ENCODE assay signal across 8 mouse cellular contexts in the genomic region with DNA sequence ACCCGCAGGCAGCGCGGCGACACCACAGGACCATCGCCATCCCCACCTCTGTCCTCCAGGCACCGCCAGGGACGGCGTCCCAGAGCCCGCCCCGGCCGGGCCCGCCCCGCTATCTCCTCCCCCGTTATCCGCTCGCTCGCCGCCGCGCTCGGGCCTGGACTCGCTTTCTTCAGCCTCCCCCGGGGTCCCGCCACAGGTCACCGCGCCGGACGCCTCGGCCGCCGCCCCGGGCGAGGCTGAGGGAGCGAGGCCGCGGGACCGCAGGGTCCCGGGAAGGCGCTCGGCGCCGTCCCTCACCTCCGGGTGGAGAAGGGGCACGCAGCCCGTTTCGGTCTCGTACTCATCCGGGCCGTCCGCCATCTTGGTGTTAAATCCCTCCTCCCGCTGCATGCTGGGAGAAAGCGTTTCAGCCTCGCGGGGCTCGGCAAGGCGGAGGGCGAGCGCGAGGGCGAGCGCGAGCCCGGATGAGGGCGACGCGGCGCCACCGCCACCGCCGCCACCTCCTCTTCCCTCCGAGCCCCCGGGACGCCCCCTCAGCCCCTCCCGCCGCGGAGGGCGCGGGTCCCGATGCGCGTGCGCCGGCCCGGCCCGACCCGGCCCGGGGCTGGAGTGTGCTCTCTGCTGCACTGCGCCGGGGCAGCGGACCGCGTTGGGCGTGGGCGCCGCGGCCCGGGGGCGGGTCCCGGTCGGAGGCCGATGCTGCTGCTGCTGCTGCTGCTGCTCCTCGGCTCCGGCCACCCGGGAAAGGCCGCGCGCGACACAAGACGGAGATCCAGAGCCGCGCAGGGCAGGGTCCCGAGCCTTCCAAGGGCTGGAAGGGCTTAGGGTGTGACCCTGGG. TPM values are rescaled to one million over a fixed set of nuclear protein-coding genes. Genes with fewer than 3 reads are reported as not detected.
A peak's percentile ranks its signal among the peaks of the same experiment; 100 is the strongest.
DNase-seq lines count a peak whose midpoint lies in the region; ATAC-seq and TF ChIP-seq lines count a peak whose summit lies in the region.

Gene Zdhhc17 (minus strand): TSS at position 500 of the 839 bp plus-strand sequence.

- no peaks in the 10 kb centered on the region for H3K9me3 ChIP-seq in hindbrain, embryonic 16.5 days (ENCODE audit: control insufficient read depth, low read length)

- H3K79me2 ChIP-seq in macrophage (ENCODE audit: inconsistent target): peaks cover 45% of the 10 kb centered on the region

- peak within 1 kb of the TSS; percentile 100 for H3K27ac ChIP-seq in gastrocnemius, adult 2 months
- peak within 1 kb of the TSS; percentile 99 for H3K27ac ChIP-seq in hindbrain, embryonic 16.5 days (ENCODE audit: low read depth, low read length)
- H3K27ac ChIP-seq in left cerebral cortex, adult 2 months: peak within 1 kb of the TSS; percentile 100
- peak within 1 kb of the TSS; percentile 16; the same call in 1 of the 2 replicates for H3K27ac ChIP-seq in macrophage

- under 1% methylated on average over 71 of the region's 112 CpGs for WGBS in hindbrain, embryonic 16.5 days
- 2% methylated on average over 102 of the region's 112 CpGs for WGBS in macrophage (ENCODE audit: missing documents)

- TF ChIP-seq CTCF in gastrocnemius, adult 2 months (IDR thresholded peaks at IDR 0.05): peak; percentile 21; the same call in 1 of the 2 replicates
- TF ChIP-seq CTCF in left cerebral cortex, adult 2 months (IDR thresholded peaks at IDR 0.05): no peak; the same call in 1 of the 2 replicates

- peak within 1 kb of the TSS; percentile 90 for H3K4me3 ChIP-seq in gastrocnemius, adult 2 months
- peak within 1 kb of the TSS; percentile 77 for H3K4me3 ChIP-seq in hindbrain, embryonic 16.5 days (ENCODE audit: low read length)
- peak within 1 kb of the TSS; percentile 97 for H3K4me3 ChIP-seq in left cerebral cortex, adult 2 months
- peak within 1 kb of the TSS; percentile 73 for H3K4me3 ChIP-seq in macrophage (ENCODE audit: inconsistent target)

- peak within 1 kb of the TSS; percentile 97 for H3K9ac ChIP-seq in hindbrain, embryonic 16.5 days (ENCODE audit: low read depth, low read length)

- peaks cover 14% of the 10 kb centered on the region for H3K4me1 ChIP-seq in hindbrain, embryonic 16.5 days (ENCODE audit: control insufficient read depth, insufficient read depth, low read depth, low read length)

- no peaks in the 10 kb centered on the region for H3K36me3 ChIP-seq in hindbrain, embryonic 16.5 days (ENCODE audit: control insufficient read depth, insufficient read depth, low read length)
- H3K36me3 ChIP-seq in macrophage (ENCODE audit: inconsistent target): no peaks in the 10 kb centered on the region

- H3K27me3 ChIP-seq in hindbrain, embryonic 16.5 days (replicated peaks; ENCODE audit: control insufficient read depth, insufficient read depth, low read length): no peaks in the 10 kb centered on the region

- ATAC-seq in activated CD4-positive, CD25-positive, alpha-beta regulatory T cell, adult 4 months: peak; percentile 84
- peak; percentile 78 for ATAC-seq in common myeloid progenitor, adult 5-6 weeks (replicated peaks; ENCODE audit: low read depth, poor library complexity, severe bottlenecking)
- ATAC-seq in hindbrain, embryonic 16.5 days: peak; percentile 95

- peak; percentile 93 for DNase-seq in gastrocnemius, adult 2 months
- DNase-seq in left cerebral cortex, adult 2 months (ENCODE audit: extremely low spot score in 1 of 2, low spot score in 2 of 2): peak; percentile 87 to 88
- peak; percentile 89 for DNase-seq in retina, postnatal 7 days (ENCODE audit: low read depth, low spot score)
- DNase-seq in urinary bladder, adult 18-20 months (ENCODE audit: low spot score in 2 of 2): peak; percentile 78 to 91

- intact Hi-C loops in gastrocnemius, adult 2 months (cut with DNase I): loop anchor here (2.0 kb wide), 1 partner anchor 19 kb away; no protein-coding TSS in a partner anchor
- intact Hi-C loops in left cerebral cortex, adult 2 months (cut with DNase I): loop anchor here (5.0 kb wide), 1 partner anchor 87 kb away; no protein-coding TSS in a partner anchor

- H3K4me2 ChIP-seq in hindbrain, embryonic 16.5 days (ENCODE audit: low read length): peak within 1 kb of the TSS; percentile 74

RNA-seq across cellular contexts. Expression of gene Zdhhc17, which starts in this region (rescaled TPM):
- polyA plus RNA-seq in activated CD4-positive, CD25-positive, alpha-beta regulatory T cell, adult 4 months (2017; shearing (Covaris generic)): 10 to 100 TPM; 11.1 to 16.7 TPM
- 21.5 and 34.1 TPM in 2 replicates for total RNA-seq in common myeloid progenitor, adult 5-6 weeks (2017)
- 10 to 100 TPM; 21.3 to 24.0 TPM for total RNA-seq in gastrocnemius, adult 2 months (2021)
- 51.2 TPM in 2 replicates for polyA plus RNA-seq in hindbrain, embryonic 16.5 days (2015; fragmentation: Nextera tagmentation; extraction: Ambion mirVana)
- total RNA-seq in left cerebral cortex, adult 2 months (2021): 100 to 1,000 TPM; 113 to 128 TPM
- 100 to 1,000 TPM in 4 of 26 experiments, 10 to 100 TPM in 22; 45.1 to 112 (median 85.8) TPM for total RNA-seq in macrophage (2018; cell fraction: chromatin; rRNA removed)
- 10 to 100 TPM in 15 of 26 experiments, 1 to 10 TPM in 11; 6.0 to 14.8 (median 10.5) TPM for total RNA-seq in macrophage (2018; cell fraction: cytosol; rRNA removed)
- total RNA-seq in macrophage (2018; cell fraction: nucleus; rRNA removed): 10 to 100 TPM; 21.3 to 80.1 (median 44.7) TPM
- polyA plus RNA-seq in macrophage (2018): 8.6 to 11.9 TPM (median 11.5 TPM) in 3 replicates

Comparison
In these comparisons a context has a peak if more than half of its experiments do, and no peak if none do; other contexts are left out.
1. Peak in every context shown above with its lines: DNase-seq, ATAC-seq, H3K4me3 ChIP-seq and H3K27ac ChIP-seq.
2. H3K27ac ChIP-seq: peak in every context shown above with its lines; median percentile 100 in gastrocnemius, adult 2 months; 100 in left cerebral cortex, adult 2 months; 99 in hindbrain, embryonic 16.5 days; 16 in macrophage.